Mouse (Mus musculus): ENCODE data around the gene Cyp2ab1. TPM values are rescaled to one million over a fixed set of nuclear protein-coding genes. Genes with fewer than 3 reads are reported as not detected.

The Cyp2ab1 gene
- not detected for polyA plus RNA-seq (2017; shearing (Covaris generic))

GRCm38 (mm10) chr16:20325286-20325685, at the start of gene Cyp2ab1:
Cyp2ab1 (minus strand) TSS chr16:20325404.

GRCm38 (mm10) chr16:20301770-20302649, 23.2 kb downstream of the Cyp2ab1 start, which contains the start of gene Parl:
Parl (minus strand) TSS chr16:20302387.

Other genes with a start within 250 kb of the Cyp2ab1 start
- 59.5 TPM for gene Klhl24, start 227.9 kb downstream of the Cyp2ab1 start, polyA plus RNA-seq (2017; shearing (Covaris generic))
- gene Yeats2, start 184.3 kb downstream of the Cyp2ab1 start, polyA plus RNA-seq (2017; shearing (Covaris generic)): 27.3 TPM
- 0.16 TPM for gene Map6d1, start 84.0 kb downstream of the Cyp2ab1 start, polyA plus RNA-seq (2017; shearing (Covaris generic))
- gene Parl, start 23.0 kb downstream of the Cyp2ab1 start, polyA plus RNA-seq (2017; shearing (Covaris generic)): 96.1 TPM
- 39.9 TPM for gene Abcc5, start 101.0 kb upstream of the Cyp2ab1 start, polyA plus RNA-seq (2017; shearing (Covaris generic))
- 15.3 TPM for gene Eif2b5, start 173.4 kb upstream of the Cyp2ab1 start, polyA plus RNA-seq (2017; shearing (Covaris generic))
- 5.9 TPM for gene Dvl3, start 191.6 kb upstream of the Cyp2ab1 start, polyA plus RNA-seq (2017; shearing (Covaris generic))
- 486 TPM for gene Ap2m1, start 210.1 kb upstream of the Cyp2ab1 start, polyA plus RNA-seq (2017; shearing (Covaris generic))
- gene Abcf3, start 223.2 kb upstream of the Cyp2ab1 start, polyA plus RNA-seq (2017; shearing (Covaris generic)): 121 TPM

Measured in CD4-positive, CD25-positive, alpha-beta regulatory T cell, adult 9 weeks (primary cell).